Comparison of ENCODE assay signal across 8 mouse cellular contexts in genomic region chr3:87960586-87961191, GRCm38 (mm10). TPM values are rescaled to one million over a fixed set of nuclear protein-coding genes. Genes with fewer than 3 reads are reported as not detected.
DNase-seq lines count a peak whose midpoint lies in the region; ATAC-seq and TF ChIP-seq lines count a peak whose summit lies in the region.

No protein-coding gene starts in this region.

- peak overlapping the region; percentile 71 for H3K9ac ChIP-seq in kidney, embryonic 15.5 days
- H3K9ac ChIP-seq in limb, embryonic 15.5 days: peak overlapping the region; percentile 39

- peak; percentile 70 for TF ChIP-seq CTCF in bone marrow macrophage, adult 2 months (IDR thresholded peaks at IDR 0.05; ENCODE audit: low read depth, low read length)
- peak; percentile 81 for TF ChIP-seq CTCF in embryonic fibroblast, embryonic 13.5 days (IDR thresholded peaks at IDR 0.05; ENCODE audit: borderline replicate concordance, insufficient read depth, low read length)

- H3K9me3 ChIP-seq in heart, embryonic 10.5 days: no peaks in the 10 kb centered on the region
- no peaks in the 10 kb centered on the region for H3K9me3 ChIP-seq in kidney, embryonic 15.5 days (replicated peaks)
- no peaks in the 10 kb centered on the region for H3K9me3 ChIP-seq in limb, embryonic 15.5 days

- WGBS in heart, embryonic 10.5 days: under 1% methylated on average over 27 of the region's 27 CpGs
- WGBS in kidney, embryonic 15.5 days: 0% methylated on average over 27 of the region's 27 CpGs
- WGBS in limb, embryonic 15.5 days: under 1% methylated on average over 27 of the region's 27 CpGs

- H3K27me3 ChIP-seq in heart, embryonic 10.5 days (ENCODE audit: insufficient read depth, poor library complexity, severe bottlenecking): peaks cover 10% of the 10 kb centered on the region; the same call in 1 of the 2 replicates
- no peaks in the 10 kb centered on the region for H3K27me3 ChIP-seq in kidney, embryonic 15.5 days
- H3K27me3 ChIP-seq in limb, embryonic 15.5 days: no peaks in the 10 kb centered on the region

- H3K27ac ChIP-seq in bone marrow macrophage, adult 2 months (ENCODE audit: insufficient read depth, low read depth, low read length): no peak overlapping the region
- H3K27ac ChIP-seq in embryonic fibroblast, embryonic 13.5 days (ENCODE audit: insufficient read depth, low read length): peak overlapping the region; percentile 84
- peak overlapping the region; percentile 93 for H3K27ac ChIP-seq in heart, embryonic 10.5 days
- peak overlapping the region; percentile 98 for H3K27ac ChIP-seq in kidney, embryonic 15.5 days
- H3K27ac ChIP-seq in limb, embryonic 15.5 days: peak overlapping the region; percentile 97

- DNase-seq in B cell, adult 2 months: peak; percentile 73 to 74
- peak; percentile 98 for DNase-seq in heart, embryonic 10.5 days (ENCODE audit: low spot score)
- peak; percentile 29 to 59 for DNase-seq in monocyte, adult 2 months (ENCODE audit: low read depth in 1 of 2, low spot score in 2 of 2)
- DNase-seq in spleen, postnatal 14 days (ENCODE audit: low spot score in 2 of 2): peak; percentile 21 to 41

- H3K4me1 ChIP-seq in bone marrow macrophage, adult 2 months (ENCODE audit: control insufficient read depth, insufficient read depth, low read length): peaks cover 2% of the 10 kb centered on the region; the same call in 1 of the 2 replicates
- H3K4me1 ChIP-seq in embryonic fibroblast, embryonic 13.5 days (ENCODE audit: control insufficient read depth, insufficient read depth, low read length): peaks cover 11% of the 10 kb centered on the region; the same call in 1 of the 2 replicates
- H3K4me1 ChIP-seq in heart, embryonic 10.5 days: peaks cover 33% of the 10 kb centered on the region
- peaks cover 32% of the 10 kb centered on the region for H3K4me1 ChIP-seq in kidney, embryonic 15.5 days
- H3K4me1 ChIP-seq in limb, embryonic 15.5 days: peaks cover 36% of the 10 kb centered on the region

- H3K4me3 ChIP-seq in bone marrow macrophage, adult 2 months (ENCODE audit: insufficient read depth, low read length): peak overlapping the region; percentile 51
- H3K4me3 ChIP-seq in embryonic fibroblast, embryonic 13.5 days (ENCODE audit: insufficient read depth, low read length): peak overlapping the region; percentile 30
- peak overlapping the region; percentile 65 for H3K4me3 ChIP-seq in heart, embryonic 10.5 days
- peak overlapping the region; percentile 53 for H3K4me3 ChIP-seq in kidney, embryonic 15.5 days (replicated peaks)
- peak overlapping the region; percentile 44 for H3K4me3 ChIP-seq in limb, embryonic 15.5 days

- ATAC-seq in kidney, embryonic 15.5 days (replicated peaks; ENCODE audit: low FRiP score): peak; percentile 96
- peak; percentile 96 for ATAC-seq in limb, embryonic 15.5 days (ENCODE audit: insufficient number of reproducible peaks, low FRiP score, low TSS enrichment, low read depth)

- no peak for TF ChIP-seq POLR2A in bone marrow macrophage, adult 2 months (IDR thresholded peaks at IDR 0.05; ENCODE audit: borderline replicate concordance, low read depth, low read length)
- peak; percentile 70 for TF ChIP-seq POLR2A in embryonic fibroblast, embryonic 13.5 days (IDR thresholded peaks at IDR 0.05; ENCODE audit: low read depth, low read length)

- no peaks in the 10 kb centered on the region for H3K36me3 ChIP-seq in heart, embryonic 10.5 days
- no peaks in the 10 kb centered on the region for H3K36me3 ChIP-seq in kidney, embryonic 15.5 days
- no peaks in the 10 kb centered on the region for H3K36me3 ChIP-seq in limb, embryonic 15.5 days

- H3K4me2 ChIP-seq in kidney, embryonic 15.5 days: peak overlapping the region; percentile 87
- H3K4me2 ChIP-seq in limb, embryonic 15.5 days: peak overlapping the region; percentile 78

RNA-seq across cellular contexts. Expression of gene Nes, which starts 10.2 kb away (rescaled TPM):
- polyA plus RNA-seq in bone marrow macrophage, adult 2 months (2012; ENCODE audit: insufficient read depth, insufficient read length, missing spikeins): 1.4 and 1.7 TPM in 2 replicates
- polyA plus RNA-seq in embryonic fibroblast, embryonic 13.5 days (2011; ENCODE audit: insufficient read length, low read depth, missing spikeins): 25.7 and 71.2 TPM in 2 replicates
- 25.0 and 28.8 TPM in 2 replicates for polyA plus RNA-seq in heart, embryonic 10.5 days (2016; fragmentation: Nextera tagmentation; extraction: Ambion mirVana)
- polyA plus RNA-seq in kidney, embryonic 15.5 days (2015; fragmentation: Nextera tagmentation; extraction: Ambion mirVana): 31.1 and 34.6 TPM in 2 replicates
- polyA plus RNA-seq in limb, embryonic 15.5 days (2015; fragmentation: Nextera tagmentation; extraction: Ambion mirVana): 26.6 and 37.2 TPM in 2 replicates

RNA-seq across cellular contexts. Expression of gene Crabp2, which starts 12.2 kb away (rescaled TPM):
- not detected in 2 replicates for polyA plus RNA-seq in bone marrow macrophage, adult 2 months (2012; ENCODE audit: insufficient read depth, insufficient read length, missing spikeins)
- polyA plus RNA-seq in embryonic fibroblast, embryonic 13.5 days (2011; ENCODE audit: insufficient read length, low read depth, missing spikeins): 80.0 and 99.8 TPM in 2 replicates
- polyA plus RNA-seq in heart, embryonic 10.5 days (2016; fragmentation: Nextera tagmentation; extraction: Ambion mirVana): 35.8 and 126 TPM in 2 replicates
- 81.1 and 82.3 TPM in 2 replicates for polyA plus RNA-seq in kidney, embryonic 15.5 days (2015; fragmentation: Nextera tagmentation; extraction: Ambion mirVana)
- polyA plus RNA-seq in limb, embryonic 15.5 days (2015; fragmentation: Nextera tagmentation; extraction: Ambion mirVana): 249 and 274 TPM in 2 replicates

RNA-seq across cellular contexts. Expression of gene Rrnad1, which starts 30.2 kb away (rescaled TPM):
- 17.8 and 23.3 TPM in 2 replicates for polyA plus RNA-seq in bone marrow macrophage, adult 2 months (2012; ENCODE audit: insufficient read depth, insufficient read length, missing spikeins)
- 11.4 and 12.0 TPM in 2 replicates for polyA plus RNA-seq in embryonic fibroblast, embryonic 13.5 days (2011; ENCODE audit: insufficient read length, low read depth, missing spikeins)
- 16.8 and 21.0 TPM in 2 replicates for polyA plus RNA-seq in heart, embryonic 10.5 days (2016; fragmentation: Nextera tagmentation; extraction: Ambion mirVana)
- 17.7 and 23.0 TPM in 2 replicates for polyA plus RNA-seq in kidney, embryonic 15.5 days (2015; fragmentation: Nextera tagmentation; extraction: Ambion mirVana)
- 18.4 and 18.5 TPM in 2 replicates for polyA plus RNA-seq in limb, embryonic 15.5 days (2015; fragmentation: Nextera tagmentation; extraction: Ambion mirVana)

RNA-seq across cellular contexts. Expression of gene Isg20l2, which starts 30.6 kb away (rescaled TPM):
- 22.0 and 22.3 TPM in 2 replicates for polyA plus RNA-seq in bone marrow macrophage, adult 2 months (2012; ENCODE audit: insufficient read depth, insufficient read length, missing spikeins)
- polyA plus RNA-seq in embryonic fibroblast, embryonic 13.5 days (2011; ENCODE audit: insufficient read length, low read depth, missing spikeins): 41.6 and 54.7 TPM in 2 replicates
- 39.6 and 55.1 TPM in 2 replicates for polyA plus RNA-seq in heart, embryonic 10.5 days (2016; fragmentation: Nextera tagmentation; extraction: Ambion mirVana)
- polyA plus RNA-seq in kidney, embryonic 15.5 days (2015; fragmentation: Nextera tagmentation; extraction: Ambion mirVana): 62.5 and 64.3 TPM in 2 replicates
- polyA plus RNA-seq in limb, embryonic 15.5 days (2015; fragmentation: Nextera tagmentation; extraction: Ambion mirVana): 48.5 and 56.0 TPM in 2 replicates

RNA-seq across cellular contexts. Expression of gene Bcan, which starts 39.3 kb away (rescaled TPM):
- polyA plus RNA-seq in bone marrow macrophage, adult 2 months (2012; ENCODE audit: insufficient read depth, insufficient read length, missing spikeins): not detected in 2 replicates
- 0.61 TPM in 1 of 2 replicates, not detected in the other for polyA plus RNA-seq in embryonic fibroblast, embryonic 13.5 days (2011; ENCODE audit: insufficient read length, low read depth, missing spikeins)
- 0.05 TPM in 1 of 2 replicates, not detected in the other for polyA plus RNA-seq in heart, embryonic 10.5 days (2016; fragmentation: Nextera tagmentation; extraction: Ambion mirVana)
- polyA plus RNA-seq in kidney, embryonic 15.5 days (2015; fragmentation: Nextera tagmentation; extraction: Ambion mirVana): 0.17 and 0.33 TPM in 2 replicates
- polyA plus RNA-seq in limb, embryonic 15.5 days (2015; fragmentation: Nextera tagmentation; extraction: Ambion mirVana): 0.72 and 1.1 TPM in 2 replicates

Comparison
In these comparisons a context has a peak if more than half of its experiments do, and no peak if none do; other contexts are left out.
1. DNase-seq: peak in every context shown above with its lines; median percentile 98 in heart, embryonic 10.5 days; 74 in B cell, adult 2 months; 44 in monocyte, adult 2 months; 31 in spleen, postnatal 14 days.
2. RNA of gene Crabp2, which starts 12.2 kb away (polyA plus RNA-seq): 249 to 274 TPM in limb, embryonic 15.5 days, 35.8 to 126 TPM in heart, embryonic 10.5 days, 80.0 to 99.8 TPM in embryonic fibroblast, embryonic 13.5 days and 81.1 to 82.3 TPM in kidney, embryonic 15.5 days; not detected in bone marrow macrophage, adult 2 months; every median in the first group is over 10 times any median in the second.
3. Peak in every context shown above with its lines, with median percentiles within 50 percentile points of each other: H3K4me3 ChIP-seq.